Mouse (Mus musculus) layer of hippocampus, adult 2 months (tissue): ENCODE measurements around the gene Ccna2. TPM values are rescaled to one million over a fixed set of nuclear protein-coding genes. Genes with fewer than 3 reads are reported as not detected.
"Not testable (repeated sequence)": the region's sequence is repeated elsewhere in the genome, so short reads cannot be mapped to it uniquely, and the experiment has no call there.

Experiments used
- DNase-seq, 2 experiments: peaks; one replicate each; pipeline ENCODE4 v3.0.0; 2022; ENCODE audit warnings: low spot score in 2 of 2
- H3K27ac ChIP-seq: fragments of 200-600 bp; 2 replicates; pipeline ENCODE4 v1.8.1; 2022
- H3K4me3 ChIP-seq: fragments of 200-600 bp; 2 replicates; pipeline ENCODE4 v1.8.1; 2022; ENCODE audit warnings: mild to moderate bottlenecking
- CTCF ChIP-seq: fragments of 200-600 bp; conservative IDR thresholded peaks from 2 replicates; pipeline ENCODE4 v1.8.1; 2022; ENCODE audit warnings: antibody characterized with exemption, mild to moderate bottlenecking, moderate library complexity
- long read RNA-seq, 2 experiments: library from polyadenylated mRNA; stranded (forward); transcript quantifications; one replicate each; pipeline ENCODE4 v2.0.0; 2021; ENCODE audit warnings: borderline mapping rate in 2 of 2
- total RNA-seq, 2 experiments: library from RNA; stranded (reverse); gene quantifications; 2 replicates each; pipeline ENCODE4 v1.2.3; 2021

Gene Ccna2
- 1 to 10 TPM; 1.5 to 1.8 TPM for total RNA-seq
- long read RNA-seq, experiment 1, partial matches to known transcripts, result 0 of 2 reads
- long read RNA-seq, experiment 1, other reads (novel, unspliced or antisense), result 1 of 2 reads
- long read RNA-seq, experiment 2, partial matches to known transcripts, result 0 of 2 reads
- long read RNA-seq, experiment 2, other reads (novel, unspliced or antisense), result 1 of 2 reads

DNA sequence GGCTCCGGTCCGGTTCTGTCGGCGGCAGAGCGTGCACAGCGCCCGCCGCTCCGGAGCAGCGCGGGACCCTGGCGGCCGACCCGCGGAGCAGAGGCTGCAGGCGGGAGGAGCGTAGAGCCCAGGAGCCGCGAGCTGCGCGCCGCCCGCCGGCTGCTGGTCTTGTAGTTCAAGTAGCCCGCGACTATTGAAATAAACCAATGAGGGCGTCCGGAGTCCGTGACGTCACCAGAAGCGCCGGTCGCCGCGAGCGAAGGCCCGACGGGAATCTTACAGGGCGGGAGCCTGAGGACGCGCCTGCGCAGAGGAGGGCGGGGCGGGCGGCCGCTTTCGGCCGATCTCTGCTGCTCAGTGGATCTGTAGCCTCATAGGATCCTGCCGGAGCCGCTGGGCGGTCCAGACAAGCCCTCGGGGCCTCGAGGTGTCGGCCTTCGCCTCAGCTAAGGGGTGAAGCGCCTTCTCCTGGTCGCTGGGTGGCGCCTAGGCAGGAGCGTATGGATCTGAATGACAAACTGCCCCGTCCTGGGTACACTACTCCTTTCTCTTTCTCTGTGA, at the start of gene Ccna2:
Gene Ccna2 (minus strand): TSS at position 324 of the 552 bp plus-strand sequence.
- Histone ChIP-seq H3K27ac (peak within 1 kb of the TSS; percentile 85), H3K4me3 (peak within 1 kb of the TSS; percentile 72)
- TF ChIP-seq CTCF, result peak; percentile 77
- peak; percentile 98 to 99 for DNase-seq

GRCm38 (mm10) chr3:36618181-36618580, 46.2 kb upstream of the Ccna2 start:
- Histone ChIP-seq H3K4me3 (no peak overlapping the region), H3K27ac (no peak overlapping the region)
- TF ChIP-seq CTCF, result no peak
- DNase-seq, result no peak

- no peak for TF ChIP-seq CTCF
- Histone ChIP-seq H3K27ac (no peak overlapping the region), H3K4me3 (no peak overlapping the region; the same call in 1 of the 2 replicates)
- DNase-seq, result no peak
Measured at GRCm38 (mm10) chr3:36613908-36614255, 41.9 kb upstream of the Ccna2 start.

GRCm38 (mm10) chr3:36613202-36613907, 41.4 kb upstream of the Ccna2 start, which contains the start of gene Bbs7:
Gene Bbs7 (minus strand): TSS chr3:36613477.
- peak; percentile 94 to 96 for DNase-seq
- H3K27ac ChIP-seq, result peak within 1 kb of the TSS; percentile 87
- 0 out of 2 replicates have a peak, but pooled peaks have one; percentile 8 for TF ChIP-seq CTCF
- peak within 1 kb of the TSS; percentile 83 for H3K4me3 ChIP-seq

DNA sequence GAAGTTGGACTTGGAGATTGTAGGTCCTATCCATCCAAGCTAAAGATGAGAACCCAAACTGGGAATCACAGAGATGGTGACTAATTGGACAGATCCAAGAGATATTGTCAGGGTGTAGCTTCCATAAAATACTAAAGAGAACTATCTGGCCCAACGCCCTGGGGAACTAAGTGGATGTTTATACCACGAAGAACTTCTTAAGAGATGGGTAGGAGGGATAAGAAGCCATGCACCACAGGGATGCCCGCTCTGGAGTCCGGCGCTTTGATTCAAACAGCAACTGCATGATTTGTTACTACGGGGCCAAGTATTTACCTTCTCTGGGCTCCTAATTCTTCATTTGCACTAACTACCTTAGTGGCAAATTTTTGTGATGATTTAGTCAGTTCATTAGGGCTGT, 40.7 kb upstream of the Ccna2 start:
- DNase-seq, result no peak
- H3K4me3 ChIP-seq, result peak overlapping the region; percentile 83
- no peak for TF ChIP-seq CTCF
- H3K27ac ChIP-seq, result peak overlapping the region; percentile 87

- no peak for TF ChIP-seq CTCF
- no peak for DNase-seq
- Histone ChIP-seq H3K4me3 (no peak overlapping the region), H3K27ac (no peak overlapping the region)
Measured at GRCm38 (mm10) chr3:36605894-36606783, 34.2 kb upstream of the Ccna2 start.

DNA sequence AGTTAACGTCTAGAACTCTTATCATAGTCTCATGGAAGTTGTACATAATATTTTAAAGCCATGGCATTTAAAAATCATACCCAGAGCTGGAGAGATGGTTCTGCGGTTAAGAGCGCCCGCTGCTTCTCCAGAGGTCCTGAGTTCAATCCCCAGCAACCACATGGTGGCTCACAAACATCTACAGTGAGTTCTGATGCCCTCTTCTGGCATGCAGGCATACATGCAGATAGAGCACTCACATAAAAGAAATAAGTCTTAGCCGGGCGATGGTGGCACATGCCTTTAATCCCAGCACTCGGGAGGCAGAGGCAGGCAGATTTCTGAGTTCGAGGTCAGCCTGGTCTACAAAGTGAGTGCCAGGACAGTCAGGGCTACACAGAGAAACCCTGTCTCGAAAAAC, 27.8 kb upstream of the Ccna2 start:
- TF ChIP-seq CTCF, result peak; percentile 42
- DNase-seq, H3K4me3 ChIP-seq, H3K27ac ChIP-seq: not testable (repeated sequence)

- DNase-seq, result no peak
- no peak for TF ChIP-seq CTCF
- no peak overlapping the region for H3K27ac ChIP-seq
- H3K4me3 ChIP-seq, result no peak overlapping the region
Measured at GRCm38 (mm10) chr3:36598811-36599210, 26.9 kb upstream of the Ccna2 start.

DNA sequence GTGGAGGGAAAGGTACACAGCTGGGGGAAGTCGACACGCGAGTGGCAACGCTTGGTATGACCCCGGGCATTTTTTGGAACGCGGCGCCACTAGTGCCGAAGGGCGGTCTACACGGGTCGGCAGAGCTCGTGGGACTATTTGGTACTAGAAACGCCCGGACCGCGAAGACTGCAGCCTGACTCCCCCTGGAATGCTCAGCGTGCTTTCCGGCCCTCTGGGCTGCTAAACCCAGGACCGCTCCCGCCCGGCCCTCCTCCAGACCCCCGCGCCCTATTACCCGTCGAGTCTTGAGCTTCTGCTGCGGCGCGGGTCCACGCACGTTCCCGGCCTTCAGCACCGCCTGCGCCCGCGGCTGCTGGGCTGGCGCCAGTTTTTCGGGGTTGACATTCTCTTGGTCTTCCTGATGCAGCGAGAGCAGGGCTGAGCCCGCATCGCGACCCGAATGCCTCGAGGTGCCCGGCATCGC, 556 bp downstream of the Ccna2 start:
- no peak overlapping the region for H3K27ac ChIP-seq
- peak overlapping the region; percentile 72 for H3K4me3 ChIP-seq
- TF ChIP-seq CTCF, result no peak
- DNase-seq, result no peak

DNA sequence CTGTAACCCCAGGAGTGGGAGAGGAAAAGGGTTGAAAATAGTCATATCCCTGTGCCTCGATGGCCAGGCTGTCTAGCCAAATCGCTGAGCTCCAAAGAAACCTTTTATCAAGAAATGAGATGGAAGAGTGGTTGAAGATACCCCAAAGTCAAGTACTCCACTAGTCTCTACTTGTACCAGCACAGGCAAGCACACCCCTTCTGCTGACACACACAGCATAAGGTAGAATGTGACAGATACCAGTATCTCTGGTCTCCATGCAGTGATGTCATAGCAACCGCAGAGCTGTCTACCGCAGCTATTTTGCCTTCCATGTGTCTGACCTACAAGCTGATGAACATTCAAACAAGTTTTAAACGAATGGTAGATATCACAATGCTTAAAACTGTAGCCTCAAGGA, 2.1 kb downstream of the Ccna2 start:
- no peak for TF ChIP-seq CTCF
- no peak for DNase-seq
- Histone ChIP-seq H3K27ac (no peak overlapping the region), H3K4me3 (no peak overlapping the region)

- H3K4me3 ChIP-seq, result no peak overlapping the region
- no peak for TF ChIP-seq CTCF
- H3K27ac ChIP-seq, result no peak overlapping the region
- no peak for DNase-seq
Measured at GRCm38 (mm10) chr3:36563666-36564065, 8.3 kb downstream of the Ccna2 start.

DNA sequence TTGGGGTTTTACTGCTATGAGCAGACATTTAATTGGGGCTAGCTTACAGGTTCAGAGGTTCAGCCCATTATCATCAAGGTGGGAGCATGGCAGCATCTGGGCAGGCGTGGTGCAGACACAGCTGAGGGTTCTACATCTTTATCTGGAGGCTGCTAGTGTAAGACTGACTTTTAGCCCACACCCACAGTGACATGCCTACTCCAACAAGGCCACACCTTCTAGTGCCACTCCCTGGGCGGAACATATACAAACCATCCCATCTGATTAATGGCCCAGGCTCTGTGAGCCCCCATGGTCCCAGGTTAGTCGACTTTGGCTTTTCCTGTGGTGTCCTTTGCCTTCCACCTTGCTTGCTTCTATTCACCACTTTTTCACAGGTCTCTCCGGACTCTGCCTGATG, 12.3 kb downstream of the Ccna2 start:
- no peak for DNase-seq
- no peak overlapping the region for H3K4me3 ChIP-seq
- no peak for TF ChIP-seq CTCF
- no peak overlapping the region for H3K27ac ChIP-seq

- TF ChIP-seq CTCF, result no peak
- Histone ChIP-seq H3K4me3 (no peak overlapping the region), H3K27ac (no peak overlapping the region)
- DNase-seq, result no peak
Measured at GRCm38 (mm10) chr3:36557601-36558000, 14.3 kb downstream of the Ccna2 start.
